Mouse (Mus musculus): ENCODE measurements around the gene Gm20388. TPM values are rescaled to one million over a fixed set of nuclear protein-coding genes. Genes with fewer than 3 reads are reported as not detected.

Gene Gm20388
- polyA plus RNA-seq, 1 experiment from 2014 or later: not detected

GRCm38 (mm10) chr8:120768454-120769218 is 858.0 kb downstream of the Gm20388 start:
- ATAC-seq (ENCODE audit: insufficient number of reproducible peaks, low FRiP score, low TSS enrichment, low read depth): no peak
- Histone ChIP-seq H3K9ac (ENCODE audit: low read length) (no peak overlapping the region), H3K4me3 (ENCODE audit: low read depth, low read length) (no peak overlapping the region), H3K9me3 (ENCODE audit: control insufficient read depth, low read length) (no peaks in the 10 kb centered on the region), H3K4me1 (ENCODE audit: control insufficient read depth, insufficient read depth, low read length) (no peaks in the 10 kb centered on the region), H3K36me3 (ENCODE audit: control insufficient read depth, insufficient read depth, low read length) (no peaks in the 10 kb centered on the region), H3K27me3 (ENCODE audit: control insufficient read depth, insufficient read depth, low read length) (no peaks in the 10 kb centered on the region), H3K27ac (replicated peaks; ENCODE audit: low read depth, low read length) (no peak overlapping the region), H3K4me2 (ENCODE audit: low read depth, severe bottlenecking) (no peak overlapping the region)
- 84% methylated on average over 12 of the region's 12 CpGs for WGBS
- DNase-seq (ENCODE audit: low spot score): no peak

- no peak for ATAC-seq (ENCODE audit: insufficient number of reproducible peaks, low FRiP score, low TSS enrichment, low read depth)
- Histone ChIP-seq H3K27me3 (ENCODE audit: control insufficient read depth, insufficient read depth, low read length) (no peaks in the 10 kb centered on the region), H3K4me2 (ENCODE audit: low read depth, severe bottlenecking) (no peak overlapping the region), H3K4me3 (ENCODE audit: low read depth, low read length) (no peak overlapping the region), H3K9ac (ENCODE audit: low read length) (no peak overlapping the region), H3K4me1 (ENCODE audit: control insufficient read depth, insufficient read depth, low read length) (no peaks in the 10 kb centered on the region), H3K36me3 (ENCODE audit: control insufficient read depth, insufficient read depth, low read length) (no peaks in the 10 kb centered on the region), H3K9me3 (ENCODE audit: control insufficient read depth, low read length) (no peaks in the 10 kb centered on the region), H3K27ac (replicated peaks; ENCODE audit: low read depth, low read length) (no peak overlapping the region)
- 86% methylated on average over 10 of the region's 10 CpGs for WGBS
- DNase-seq (ENCODE audit: low spot score): no peak
Observed at GRCm38 (mm10) chr8:120777184-120777583, 866.5 kb downstream of the Gm20388 start.

DNA sequence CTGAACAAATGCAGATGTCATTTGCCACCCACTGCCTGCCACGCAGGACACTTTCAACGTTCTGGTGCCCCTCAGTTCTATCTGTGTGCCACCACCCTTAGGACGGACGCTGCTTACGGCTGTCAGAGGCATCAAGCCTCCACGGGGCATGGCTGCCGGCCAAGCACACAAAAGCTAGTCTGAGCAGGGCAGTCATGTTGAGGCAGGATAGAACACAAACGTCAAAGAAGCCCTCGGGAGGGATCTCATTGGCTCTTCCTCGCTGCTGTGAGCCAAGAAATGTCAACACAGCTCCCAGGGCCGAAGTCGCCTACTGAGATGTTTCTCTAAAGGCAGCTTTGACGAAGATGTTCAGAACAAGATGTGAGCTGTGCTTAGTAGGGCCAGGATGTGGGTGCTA is 867.1 kb downstream of the Gm20388 start:
- WGBS: 71% methylated on average over 13 of the region's 13 CpGs

GRCm38 (mm10) chr8:120779106-120779505 is 868.5 kb downstream of the Gm20388 start:
- no peak for DNase-seq (ENCODE audit: low spot score)
- Histone ChIP-seq H3K27ac (replicated peaks; ENCODE audit: low read depth, low read length) (no peak overlapping the region), H3K4me1 (ENCODE audit: control insufficient read depth, insufficient read depth, low read length) (no peaks in the 10 kb centered on the region), H3K4me3 (ENCODE audit: low read depth, low read length) (no peak overlapping the region), H3K9ac (ENCODE audit: low read length) (no peak overlapping the region), H3K9me3 (ENCODE audit: control insufficient read depth, low read length) (no peaks in the 10 kb centered on the region), H3K4me2 (ENCODE audit: low read depth, severe bottlenecking) (no peak overlapping the region), H3K36me3 (ENCODE audit: control insufficient read depth, insufficient read depth, low read length) (no peaks in the 10 kb centered on the region), H3K27me3 (ENCODE audit: control insufficient read depth, insufficient read depth, low read length) (no peaks in the 10 kb centered on the region)
- WGBS: 93% methylated on average over 7 of the region's 7 CpGs
- ATAC-seq (ENCODE audit: insufficient number of reproducible peaks, low FRiP score, low TSS enrichment, low read depth): no peak

More for the DNA sequence above, 867.1 kb downstream of the Gm20388 start:
- Histone ChIP-seq H3K4me3 (ENCODE audit: low read depth, low read length) (no peak overlapping the region), H3K4me2 (ENCODE audit: low read depth, severe bottlenecking) (no peak overlapping the region), H3K9me3 (ENCODE audit: control insufficient read depth, low read length) (no peaks in the 10 kb centered on the region), H3K36me3 (ENCODE audit: control insufficient read depth, insufficient read depth, low read length) (no peaks in the 10 kb centered on the region), H3K27ac (replicated peaks; ENCODE audit: low read depth, low read length) (no peak overlapping the region), H3K27me3 (ENCODE audit: control insufficient read depth, insufficient read depth, low read length) (no peaks in the 10 kb centered on the region), H3K4me1 (ENCODE audit: control insufficient read depth, insufficient read depth, low read length) (no peaks in the 10 kb centered on the region), H3K9ac (ENCODE audit: low read length) (no peak overlapping the region)
- no peak for DNase-seq (ENCODE audit: low spot score)
- no peak for ATAC-seq (ENCODE audit: insufficient number of reproducible peaks, low FRiP score, low TSS enrichment, low read depth)

- Histone ChIP-seq H3K27ac (replicated peaks; ENCODE audit: low read depth, low read length) (no peak overlapping the region), H3K27me3 (ENCODE audit: control insufficient read depth, insufficient read depth, low read length) (no peaks in the 10 kb centered on the region), H3K9me3 (ENCODE audit: control insufficient read depth, low read length) (no peaks in the 10 kb centered on the region), H3K9ac (ENCODE audit: low read length) (no peak overlapping the region), H3K4me3 (ENCODE audit: low read depth, low read length) (no peak overlapping the region), H3K4me2 (ENCODE audit: low read depth, severe bottlenecking) (no peak overlapping the region), H3K4me1 (ENCODE audit: control insufficient read depth, insufficient read depth, low read length) (no peaks in the 10 kb centered on the region), H3K36me3 (ENCODE audit: control insufficient read depth, insufficient read depth, low read length) (no peaks in the 10 kb centered on the region)
- DNase-seq (ENCODE audit: low spot score) (no peak), ATAC-seq (ENCODE audit: insufficient number of reproducible peaks, low FRiP score, low TSS enrichment, low read depth) (no peak)
- WGBS: 93% methylated on average over 4 of the region's 4 CpGs
Observed at GRCm38 (mm10) chr8:120783781-120784180, 873.1 kb downstream of the Gm20388 start.

DNA sequence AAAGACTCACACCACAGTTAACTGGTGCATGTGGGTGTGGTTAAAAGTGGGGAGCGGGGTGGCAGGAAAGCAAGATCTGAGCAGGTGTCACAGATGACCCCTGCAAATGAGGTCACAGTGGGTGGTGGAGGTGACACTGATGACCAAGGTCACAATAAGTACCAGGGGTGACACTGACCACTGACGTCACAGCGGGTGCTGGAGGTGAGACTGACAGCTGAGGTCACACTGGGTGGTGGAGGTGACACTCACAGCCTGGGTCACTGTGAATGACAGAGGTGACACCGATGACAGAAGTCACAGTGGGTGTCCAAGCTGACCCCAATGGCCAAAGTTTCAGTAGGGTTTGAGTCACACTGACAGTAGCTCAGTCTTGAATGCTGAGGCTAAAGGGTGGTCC is 876.1 kb downstream of the Gm20388 start:
- WGBS: 73% methylated on average over 4 of the region's 4 CpGs
- no peak overlapping the region for H3K27ac ChIP-seq (replicated peaks; ENCODE audit: low read depth, low read length)

GRCm38 (mm10) chr8:120787631-120788030 is 877.0 kb downstream of the Gm20388 start:
- ATAC-seq (ENCODE audit: insufficient number of reproducible peaks, low FRiP score, low TSS enrichment, low read depth): no peak
- Histone ChIP-seq H3K27me3 (ENCODE audit: control insufficient read depth, insufficient read depth, low read length) (no peaks in the 10 kb centered on the region), H3K36me3 (ENCODE audit: control insufficient read depth, insufficient read depth, low read length) (no peaks in the 10 kb centered on the region), H3K27ac (replicated peaks; ENCODE audit: low read depth, low read length) (no peak overlapping the region), H3K4me2 (ENCODE audit: low read depth, severe bottlenecking) (no peak overlapping the region), H3K9me3 (ENCODE audit: control insufficient read depth, low read length) (no peaks in the 10 kb centered on the region), H3K4me3 (ENCODE audit: low read depth, low read length) (no peak overlapping the region), H3K4me1 (ENCODE audit: control insufficient read depth, insufficient read depth, low read length) (no peaks in the 10 kb centered on the region), H3K9ac (ENCODE audit: low read length) (no peak overlapping the region)
- 34% methylated on average over 5 of the region's 5 CpGs for WGBS
- DNase-seq (ENCODE audit: low spot score): no peak

More for the DNA sequence above, 876.1 kb downstream of the Gm20388 start:
- Histone ChIP-seq H3K4me2 (ENCODE audit: low read depth, severe bottlenecking) (no peak overlapping the region), H3K4me1 (ENCODE audit: control insufficient read depth, insufficient read depth, low read length) (no peaks in the 10 kb centered on the region), H3K9me3 (ENCODE audit: control insufficient read depth, low read length) (no peaks in the 10 kb centered on the region), H3K9ac (ENCODE audit: low read length) (no peak overlapping the region), H3K27me3 (ENCODE audit: control insufficient read depth, insufficient read depth, low read length) (no peaks in the 10 kb centered on the region), H3K4me3 (ENCODE audit: low read depth, low read length) (no peak overlapping the region), H3K36me3 (ENCODE audit: control insufficient read depth, insufficient read depth, low read length) (no peaks in the 10 kb centered on the region)
- ATAC-seq (ENCODE audit: insufficient number of reproducible peaks, low FRiP score, low TSS enrichment, low read depth): no peak
- DNase-seq (ENCODE audit: low spot score): no peak

GRCm38 (mm10) chr8:120792710-120793109 is 882.1 kb downstream of the Gm20388 start:
- no peak overlapping the region for H3K4me3 ChIP-seq (ENCODE audit: low read depth, low read length)
- no peaks in the 10 kb centered on the region for H3K27me3 ChIP-seq (ENCODE audit: control insufficient read depth, insufficient read depth, low read length)
- H3K9me3 ChIP-seq (ENCODE audit: control insufficient read depth, low read length): no peaks in the 10 kb centered on the region
- WGBS: 89% methylated on average over 15 of the region's 15 CpGs
- no peak for ATAC-seq (ENCODE audit: insufficient number of reproducible peaks, low FRiP score, low TSS enrichment, low read depth)
- H3K4me1 ChIP-seq (ENCODE audit: control insufficient read depth, insufficient read depth, low read length): no peaks in the 10 kb centered on the region
- DNase-seq (ENCODE audit: low spot score): no peak
- H3K4me2 ChIP-seq (ENCODE audit: low read depth, severe bottlenecking): no peak overlapping the region
- H3K9ac ChIP-seq (ENCODE audit: low read length): no peak overlapping the region
- no peak overlapping the region for H3K27ac ChIP-seq (replicated peaks; ENCODE audit: low read depth, low read length)
- H3K36me3 ChIP-seq (ENCODE audit: control insufficient read depth, insufficient read depth, low read length): no peaks in the 10 kb centered on the region
